In genomic region chr5:52539483-52539882, GRCm38 (mm10) we compare ENCODE assay signal across 14 mouse cellular contexts. TPM values are rescaled to one million over a fixed set of nuclear protein-coding genes. Genes with fewer than 3 reads are reported as not detected.
DNase-seq lines count a peak whose midpoint lies in the region; ATAC-seq lines count a peak whose summit lies in the region.
"Had no signal": no experiment of that assay in that cellular context is flagged by ENCODE, and none has a peak within 500 bp of the region (broad histone marks: within the 10 kb centered on the region; RNA-seq: fewer than 3 reads in every experiment).

No protein-coding gene starts in this region.

- H3K36me3 ChIP-seq in stomach, embryonic 14.5 days (ENCODE audit: control insufficient read depth, insufficient read depth, low read length) = 0 out of 2 replicates have a peak, but pooled peaks cover 3% of the 10 kb centered on the region
- H3K36me3 ChIP-seq: liver, embryonic 12.5 days had no signal

- H3K27ac ChIP-seq in stomach, embryonic 14.5 days (ENCODE audit: low read length) = peak overlapping the region; percentile 55
- H3K27ac ChIP-seq: liver, embryonic 12.5 days; neural tube, embryonic 13.5 days had no signal

- ATAC-seq in stomach, embryonic 14.5 days (ENCODE audit: insufficient number of reproducible peaks, insufficient read depth, low FRiP score, low read depth) = peak; percentile 84
- ATAC-seq: liver, embryonic 12.5 days; midbrain, embryonic 16.5 days had no signal

- H3K4me3 ChIP-seq in stomach, embryonic 14.5 days (ENCODE audit: low read depth, low read length) = no peak overlapping the region
- H3K4me3 ChIP-seq: liver, embryonic 12.5 days; neural tube, embryonic 13.5 days had no signal

- H3K27me3 ChIP-seq in stomach, embryonic 14.5 days (ENCODE audit: control insufficient read depth, insufficient read depth, low read length) = no peaks in the 10 kb centered on the region
- H3K27me3 ChIP-seq: liver, embryonic 12.5 days; neural tube, embryonic 13.5 days had no signal

- H3K4me1 ChIP-seq in stomach, embryonic 14.5 days (ENCODE audit: control insufficient read depth, insufficient read depth, low read length) = peaks cover 31% of the 10 kb centered on the region
- H3K4me1 ChIP-seq: liver, embryonic 12.5 days had no signal

- H3K9me3 ChIP-seq in stomach, embryonic 14.5 days (ENCODE audit: control insufficient read depth, low read depth, low read length) = no peaks in the 10 kb centered on the region
- H3K9me3 ChIP-seq: liver, embryonic 12.5 days; neural tube, embryonic 13.5 days had no signal

- intact Hi-C loops in heart, postnatal 25 days (cut with DNase I) = no loop called here

- H3K9ac ChIP-seq in stomach, embryonic 14.5 days (replicated peaks; ENCODE audit: low read depth, low read length) = no peak overlapping the region
- H3K9ac ChIP-seq: liver, embryonic 12.5 days; neural tube, embryonic 13.5 days had no signal

- DNase-seq in heart, adult 11 months = peak; percentile 93
- no peak for DNase-seq in heart, postnatal 25 days (ENCODE audit: low spot score)
- peak; percentile 48 for DNase-seq in kidney, postnatal 10 days
- no peak for DNase-seq in kidney, postnatal 14 days
- peak; percentile 38 for DNase-seq in heart, postnatal 4 days
- no peak for DNase-seq in gastrocnemius, adult 8-10 months (ENCODE audit: low spot score in 2 of 2)
- no peak for DNase-seq in cerebellum, postnatal 36 days
- DNase-seq: adrenal gland, adult 2 months; cerebellum, adult 8-10 months; thymus, adult 18-20 months had no signal

- no peak overlapping the region for H3K4me2 ChIP-seq in stomach, embryonic 14.5 days (replicated peaks; ENCODE audit: low read depth, low read length)
- H3K4me2 ChIP-seq: liver, embryonic 12.5 days; neural tube, embryonic 13.5 days had no signal

RNA-seq across cellular contexts. Expression of gene Lgi2, which starts 26.8 kb away (rescaled TPM):
- total RNA-seq in heart, postnatal 25 days (2021) = under 1 TPM; 0.42 to 0.49 TPM
- total RNA-seq in heart, postnatal 4 days (2021) = 1 to 10 TPM; 1.6 to 1.9 TPM
- polyA plus RNA-seq in stomach, embryonic 14.5 days (2014; fragmentation: Nextera tagmentation; extraction: Ambion mirVana) = 17.2 and 17.5 TPM in 2 replicates
- 1 to 10 TPM in 3 of 4 experiments, under 1 TPM in 1; 0.80 to 1.5 (median 1.1) TPM for total RNA-seq in gastrocnemius, adult 8-10 months (2022)

Comparison
In these comparisons a context has a peak if more than half of its experiments do, and no peak if none do; other contexts are left out.
1. DNase-seq: peak in heart, adult 11 months (single experiment), kidney, postnatal 10 days (single experiment) and heart, postnatal 4 days (single experiment); none in heart, postnatal 25 days (single experiment), kidney, postnatal 14 days (single experiment), gastrocnemius, adult 8-10 months (0 of 2) and cerebellum, postnatal 36 days (0 of 2).